Mouse (Mus musculus): Measurements from ENCODE around the gene Cyb561d1. TPM values are rescaled to one million over a fixed set of nuclear protein-coding genes. Genes with fewer than 3 reads are reported as not detected.
A peak's percentile ranks its signal among the peaks of the same experiment; 100 is the strongest.

Cyb561d1 gene
- polyA plus RNA-seq, 1 experiment, result 3.2 TPM

DNA sequence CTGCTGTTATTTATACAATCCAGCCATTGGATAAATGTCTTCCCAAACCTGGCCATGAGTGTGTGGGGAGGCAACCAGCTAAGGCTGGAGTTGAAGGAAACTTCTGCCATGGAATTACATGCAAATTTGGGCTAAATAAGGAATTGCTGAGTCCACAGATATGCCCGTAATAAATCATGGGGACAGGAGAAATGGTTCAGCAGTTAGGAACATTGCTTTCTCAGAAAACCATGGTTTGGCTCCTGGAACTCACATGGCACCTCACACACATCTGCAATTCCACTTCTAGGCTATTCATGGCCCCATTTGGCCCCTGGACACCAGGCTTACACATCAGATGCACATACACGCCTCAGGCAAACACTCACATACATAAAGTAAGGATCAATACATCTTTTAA, 26.5 kb upstream of the Cyb561d1 start:
- no peak overlapping the region for H3K4me3 ChIP-seq
- no peak overlapping the region for H3K4me2 ChIP-seq (ENCODE audit: low read depth)

DNA sequence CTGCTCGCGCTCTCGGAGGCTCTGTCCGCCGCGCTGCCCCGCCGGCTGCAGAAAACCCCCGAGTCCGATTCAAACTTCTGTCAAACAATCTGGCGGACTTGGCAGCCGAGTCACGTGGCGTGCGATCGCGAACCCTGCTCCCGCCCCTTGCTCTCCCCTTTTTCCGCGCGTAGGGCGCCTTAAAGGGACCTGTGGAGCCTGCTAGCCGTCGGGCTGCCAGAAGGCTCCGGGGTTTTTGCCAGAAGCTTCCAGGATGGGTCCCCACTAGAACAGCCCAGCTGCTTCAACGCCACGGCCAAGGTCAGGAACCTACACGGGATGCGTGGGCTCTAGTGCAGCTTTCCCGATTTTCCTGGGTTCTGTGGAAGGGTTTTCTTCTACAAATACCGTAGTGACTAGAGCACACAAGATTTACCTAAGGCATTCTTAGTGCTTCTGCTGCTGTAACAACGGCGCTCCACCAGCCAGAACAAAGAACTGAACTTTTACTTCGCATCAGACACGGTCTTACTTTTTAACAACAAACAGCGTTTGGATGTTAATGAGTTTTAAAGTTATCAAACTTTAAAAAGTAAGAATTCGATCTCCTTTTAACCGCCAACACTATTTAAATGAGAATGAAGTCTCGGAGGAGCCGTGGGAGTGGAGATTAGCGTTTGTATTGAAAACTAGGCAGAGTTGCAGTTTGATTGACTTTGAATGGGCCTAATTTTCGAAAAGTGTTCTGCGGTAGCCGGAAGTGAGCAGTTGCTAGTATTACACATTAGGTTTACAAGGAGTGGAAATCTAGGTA, 25.7 kb upstream of the Cyb561d1 start, which contains the start of gene Sypl2:
Gene Sypl2 (minus strand): TSS at position 91 of the 793 bp plus-strand sequence.
- H3K27me3 ChIP-seq (ENCODE audit: control insufficient read depth, insufficient read depth, insufficient read length), result peaks cover 50% of the 10 kb centered on the region
- TF ChIP-seq E2F4 (IDR thresholded peaks at IDR 0.05; ENCODE audit: insufficient read depth) (no peak), POLR2A (IDR thresholded peaks at IDR 0.05; ENCODE audit: insufficient read length, low read depth) (no peak), TCF12 (IDR thresholded peaks at IDR 0.05; ENCODE audit: insufficient read depth, poor library complexity, severe bottlenecking) (no peak), TCF3 (IDR thresholded peaks at IDR 0.05; ENCODE audit: insufficient read length, low read depth) (no peak), POLR2AphosphoS2 (IDR thresholded peaks at IDR 0.05; ENCODE audit: insufficient read length, low read depth) (no peak), MYOD1 (IDR thresholded peaks at IDR 0.05; ENCODE audit: control insufficient read depth in 1 of 3, insufficient read length in 2 of 3, low read depth in 2 of 3) (no peak), USF1 (IDR thresholded peaks at IDR 0.05; ENCODE audit: low read depth) (no peak), REST (IDR thresholded peaks at IDR 0.05; ENCODE audit: insufficient read depth, insufficient read length) (no peak), SRF (IDR thresholded peaks at IDR 0.05; ENCODE audit: control insufficient read depth, insufficient read length, low read depth) (no peak), MYOG (IDR thresholded peaks at IDR 0.05; ENCODE audit: control insufficient read depth in 1 of 3, insufficient read depth in 1 of 3, insufficient read length in 2 of 3, low read depth in 2 of 3) (no peak), MAX (IDR thresholded peaks at IDR 0.05; ENCODE audit: low read depth) (no peak)
- peak within 1 kb of the TSS; percentile 6 for H3K4me2 ChIP-seq (ENCODE audit: low read depth)
- H3K4me3 ChIP-seq, result no peak within 1 kb of the TSS
- no peaks in the 10 kb centered on the region for H3K36me3 ChIP-seq (ENCODE audit: control insufficient read depth, insufficient read depth)
- no peaks in the 10 kb centered on the region for H3K79me2 ChIP-seq (ENCODE audit: control insufficient read depth, insufficient read depth)
- H3ac ChIP-seq (ENCODE audit: control insufficient read depth, insufficient read length), result no peak within 1 kb of the TSS

More for the DNA sequence above, 26.5 kb upstream of the Cyb561d1 start:
- Histone ChIP-seq H3K27me3 (ENCODE audit: control insufficient read depth, insufficient read depth, insufficient read length) (peaks cover 45% of the 10 kb centered on the region), H3K79me2 (ENCODE audit: control insufficient read depth, insufficient read depth) (no peaks in the 10 kb centered on the region), H3ac (ENCODE audit: control insufficient read depth, insufficient read length) (no peak overlapping the region), H3K36me3 (ENCODE audit: control insufficient read depth, insufficient read depth) (no peaks in the 10 kb centered on the region)
- no peak for TF ChIP-seq MAX (IDR thresholded peaks at IDR 0.05; ENCODE audit: low read depth)
- no peak for TF ChIP-seq MYOG (IDR thresholded peaks at IDR 0.05; ENCODE audit: control insufficient read depth in 1 of 3, insufficient read depth in 1 of 3, insufficient read length in 2 of 3, low read depth in 2 of 3)
- TF ChIP-seq USF1 (IDR thresholded peaks at IDR 0.05; ENCODE audit: low read depth), result no peak
- TF ChIP-seq TCF3 (IDR thresholded peaks at IDR 0.05; ENCODE audit: insufficient read length, low read depth), result no peak
- TF ChIP-seq POLR2AphosphoS2 (IDR thresholded peaks at IDR 0.05; ENCODE audit: insufficient read length, low read depth), result no peak
- no peak for TF ChIP-seq SRF (IDR thresholded peaks at IDR 0.05; ENCODE audit: control insufficient read depth, insufficient read length, low read depth)
- TF ChIP-seq REST (IDR thresholded peaks at IDR 0.05; ENCODE audit: insufficient read depth, insufficient read length), result no peak
- TF ChIP-seq CEBPB (IDR thresholded peaks at IDR 0.05; ENCODE audit: insufficient read depth, poor library complexity, severe bottlenecking), result no peak
- TF ChIP-seq POLR2A (IDR thresholded peaks at IDR 0.05; ENCODE audit: insufficient read length, low read depth), result no peak
- TF ChIP-seq MYOD1 (IDR thresholded peaks at IDR 0.05; ENCODE audit: control insufficient read depth in 1 of 3, insufficient read length in 2 of 3, low read depth in 2 of 3), result no peak
- TF ChIP-seq TCF12 (IDR thresholded peaks at IDR 0.05; ENCODE audit: insufficient read depth, poor library complexity, severe bottlenecking), result no peak
- TF ChIP-seq E2F4 (IDR thresholded peaks at IDR 0.05; ENCODE audit: insufficient read depth), result no peak

DNA sequence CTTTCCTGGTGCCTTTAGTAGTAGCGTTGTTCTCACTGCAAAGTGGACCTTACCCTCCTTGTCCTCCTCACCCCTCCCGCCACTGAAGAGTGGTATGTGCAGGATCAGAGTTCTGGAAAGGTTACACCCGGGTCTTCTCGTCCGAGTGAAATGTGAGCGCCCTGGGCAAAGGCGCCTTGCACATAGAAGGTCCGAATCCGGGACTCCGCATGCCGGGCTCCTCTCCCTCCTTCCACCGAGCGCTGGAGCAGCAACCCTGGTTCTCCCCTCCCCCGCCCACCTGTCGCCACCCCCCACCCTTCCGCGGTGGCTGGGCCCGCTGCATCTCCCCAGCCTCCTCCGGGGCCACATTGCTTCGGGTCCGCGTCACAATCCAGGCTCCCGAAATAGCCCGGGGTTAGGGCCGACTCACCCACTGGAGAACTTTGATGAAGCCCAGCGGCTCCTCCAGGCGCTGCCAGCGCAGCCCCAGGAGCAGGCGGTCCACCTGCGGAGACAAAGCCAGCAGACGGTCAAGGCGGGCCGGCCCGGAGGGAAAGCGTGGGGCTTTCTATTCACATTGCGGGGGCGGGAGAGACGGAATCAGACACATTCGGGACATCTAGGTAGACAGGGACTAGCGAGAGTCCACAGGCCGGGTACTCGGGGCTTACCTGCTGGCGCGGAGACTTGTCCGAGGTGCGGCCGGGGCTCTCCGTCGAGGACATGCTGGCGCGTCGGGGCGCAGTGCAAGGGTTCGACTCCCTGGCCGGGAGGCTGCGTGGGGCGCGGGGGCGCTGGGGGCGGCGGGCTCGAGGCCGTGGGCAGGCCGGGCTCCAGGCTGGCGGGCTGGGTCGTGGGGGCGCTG, 24.9 kb upstream of the Cyb561d1 start:
- TF ChIP-seq MYOD1 (IDR thresholded peaks at IDR 0.05; ENCODE audit: control insufficient read depth in 1 of 3, insufficient read length in 2 of 3, low read depth in 2 of 3), result peak in 1 of 3 experiments; percentile 54
- no peak for TF ChIP-seq POLR2A (IDR thresholded peaks at IDR 0.05; ENCODE audit: insufficient read length, low read depth)
- TF ChIP-seq POLR2AphosphoS2 (IDR thresholded peaks at IDR 0.05; ENCODE audit: insufficient read length, low read depth), result no peak
- TF ChIP-seq CEBPB (IDR thresholded peaks at IDR 0.05; ENCODE audit: insufficient read depth, poor library complexity, severe bottlenecking), result no peak
- TF ChIP-seq USF1 (IDR thresholded peaks at IDR 0.05; ENCODE audit: low read depth), result no peak
- Histone ChIP-seq H3K79me2 (ENCODE audit: control insufficient read depth, insufficient read depth) (no peaks in the 10 kb centered on the region), H3K36me3 (ENCODE audit: control insufficient read depth, insufficient read depth) (no peaks in the 10 kb centered on the region), H3K27me3 (ENCODE audit: control insufficient read depth, insufficient read depth, insufficient read length) (peaks cover 56% of the 10 kb centered on the region), H3K4me2 (ENCODE audit: low read depth) (no peak overlapping the region), H3ac (ENCODE audit: control insufficient read depth, insufficient read length) (no peak overlapping the region), H3K4me3 (no peak overlapping the region)

DNA sequence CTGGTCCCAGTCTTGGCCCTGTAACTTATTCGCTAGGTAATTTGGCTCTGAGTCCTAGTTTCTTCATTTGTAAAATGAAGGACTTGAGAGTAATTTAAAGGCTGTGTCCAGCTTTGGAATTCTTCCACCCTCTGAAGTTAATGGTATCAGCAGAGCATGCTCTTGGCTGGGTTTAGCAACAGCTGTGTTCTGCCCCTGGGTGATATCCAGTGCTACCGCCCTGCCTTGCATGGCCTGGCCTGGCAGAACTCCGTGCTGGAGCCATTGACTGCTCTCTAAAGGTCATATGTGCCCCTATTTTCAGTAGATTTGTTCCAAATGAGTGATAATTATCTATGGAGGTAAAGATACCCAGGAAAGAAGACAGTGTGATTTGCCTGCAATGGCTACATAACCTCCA, 19.6 kb upstream of the Cyb561d1 start:
- Histone ChIP-seq H3K4me2 (ENCODE audit: low read depth) (no peak overlapping the region), H3K79me2 (ENCODE audit: control insufficient read depth, insufficient read depth) (no peaks in the 10 kb centered on the region), H3K4me3 (no peak overlapping the region), H3K27me3 (ENCODE audit: control insufficient read depth, insufficient read depth, insufficient read length) (peaks cover 74% of the 10 kb centered on the region), H3K36me3 (ENCODE audit: control insufficient read depth, insufficient read depth) (no peaks in the 10 kb centered on the region), H3ac (ENCODE audit: control insufficient read depth, insufficient read length) (no peak overlapping the region)
- TF ChIP-seq MAX (IDR thresholded peaks at IDR 0.05; ENCODE audit: low read depth), result no peak
- TF ChIP-seq POLR2AphosphoS2 (IDR thresholded peaks at IDR 0.05; ENCODE audit: insufficient read length, low read depth), result no peak
- no peak for TF ChIP-seq TCF12 (IDR thresholded peaks at IDR 0.05; ENCODE audit: insufficient read depth, poor library complexity, severe bottlenecking)
- no peak for TF ChIP-seq E2F4 (IDR thresholded peaks at IDR 0.05; ENCODE audit: insufficient read depth)
- no peak for TF ChIP-seq POLR2A (IDR thresholded peaks at IDR 0.05; ENCODE audit: insufficient read length, low read depth)
- peak in 2 of 3 experiments; percentile 16 to 65 for TF ChIP-seq MYOD1 (IDR thresholded peaks at IDR 0.05; ENCODE audit: control insufficient read depth in 1 of 3, insufficient read length in 2 of 3, low read depth in 2 of 3)
- TF ChIP-seq MYOG (IDR thresholded peaks at IDR 0.05; ENCODE audit: control insufficient read depth in 1 of 3, insufficient read depth in 1 of 3, insufficient read length in 2 of 3, low read depth in 2 of 3), result peak in 2 of 3 experiments; percentile 45 to 68
- TF ChIP-seq SRF (IDR thresholded peaks at IDR 0.05; ENCODE audit: control insufficient read depth, insufficient read length, low read depth), result no peak
- TF ChIP-seq REST (IDR thresholded peaks at IDR 0.05; ENCODE audit: insufficient read depth, insufficient read length), result no peak
- TF ChIP-seq USF1 (IDR thresholded peaks at IDR 0.05; ENCODE audit: low read depth), result no peak
- no peak for TF ChIP-seq TCF3 (IDR thresholded peaks at IDR 0.05; ENCODE audit: insufficient read length, low read depth)

Measured in myocyte (in vitro differentiated cells).